Mouse (Mus musculus): ENCODE measurements around the gene Arntl2.

- TF ChIP-seq ZC3H11A (IDR thresholded peaks at IDR 0.05; ENCODE audit: borderline replicate concordance, low read depth, low read length): no peak
- no peak for TF ChIP-seq CHD2 (IDR thresholded peaks at IDR 0.05; ENCODE audit: low read depth, low read length)
- no peak for TF ChIP-seq ZNF384 (IDR thresholded peaks at IDR 0.05; ENCODE audit: low read depth, low read length)
- no peak for TF ChIP-seq MAFK (IDR thresholded peaks at IDR 0.05; ENCODE audit: insufficient read depth, low read depth, low read length)
These were observed 31.3 kb upstream of the Arntl2 start for GRCm38 (mm10) chr6:146764593-146764992.
